Comparison of ENCODE assay signal across 9 mouse cellular contexts in the genomic region with DNA sequence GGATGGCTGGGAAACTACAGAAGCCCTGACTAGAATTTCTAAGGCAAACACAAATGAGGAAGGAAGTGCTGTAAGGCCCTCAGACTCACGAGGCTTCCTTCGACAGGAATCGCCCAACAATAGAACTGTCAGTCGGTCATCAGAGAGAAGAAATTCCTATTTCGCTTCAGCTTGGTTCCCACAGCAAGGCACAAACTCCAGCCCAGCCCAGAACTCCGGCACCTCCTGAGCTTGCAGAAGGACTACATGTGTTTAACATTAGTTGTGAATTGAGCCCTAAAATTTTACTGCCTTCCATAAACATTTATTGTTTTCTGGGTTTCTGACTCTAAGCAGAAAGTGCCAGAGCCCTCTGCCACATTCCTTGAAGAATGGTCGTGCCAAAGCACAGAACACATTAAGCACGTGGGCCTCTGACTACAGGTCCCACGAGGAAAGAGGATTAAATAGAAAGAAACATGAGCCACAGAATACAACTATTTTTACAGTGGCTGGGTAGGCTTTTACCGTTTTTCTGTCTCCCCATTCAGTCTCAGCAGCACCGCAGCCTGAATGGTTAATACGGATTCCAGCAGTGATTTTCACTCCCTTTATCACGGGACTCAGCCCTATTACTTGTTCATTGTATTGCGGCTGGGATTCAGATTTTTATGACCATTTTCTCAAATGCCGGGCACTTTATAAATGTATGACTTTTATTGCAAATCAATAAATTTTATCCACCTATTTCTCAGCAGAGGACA.
DNase-seq lines count a peak whose midpoint lies in the region; ATAC-seq and TF ChIP-seq lines count a peak whose summit lies in the region.
"Had no signal": no experiment of that assay in that cellular context is flagged by ENCODE, and none has a peak within 500 bp of the region (broad histone marks: within the 10 kb centered on the region; RNA-seq: fewer than 3 reads in every experiment).

No protein-coding gene starts in this region.

- no peak overlapping the region for H3K27ac ChIP-seq in midbrain, embryonic 11.5 days (ENCODE audit: low read depth, low read length)
- H3K27ac ChIP-seq in midbrain, embryonic 15.5 days = no peak overlapping the region
- peak overlapping the region; percentile 18; the same call in 1 of the 2 replicates for H3K27ac ChIP-seq in heart, embryonic 12.5 days (ENCODE audit: poor library complexity, severe bottlenecking)
- H3K27ac ChIP-seq in kidney, postnatal 0 days = no peak overlapping the region
- no peak overlapping the region for H3K27ac ChIP-seq in forebrain, embryonic 15.5 days (replicated peaks)
- H3K27ac ChIP-seq: midbrain, embryonic 10.5 days had no signal

- no peaks in the 10 kb centered on the region for H3K36me3 ChIP-seq in midbrain, embryonic 11.5 days (ENCODE audit: control insufficient read depth, insufficient read depth, low read length)
- no peaks in the 10 kb centered on the region for H3K36me3 ChIP-seq in midbrain, embryonic 15.5 days (replicated peaks)
- H3K36me3 ChIP-seq in heart, embryonic 12.5 days = no peaks in the 10 kb centered on the region
- no peaks in the 10 kb centered on the region for H3K36me3 ChIP-seq in kidney, postnatal 0 days (ENCODE audit: insufficient read depth, low read length)
- H3K36me3 ChIP-seq in forebrain, embryonic 15.5 days = no peaks in the 10 kb centered on the region
- H3K36me3 ChIP-seq: midbrain, embryonic 10.5 days had no signal

- no peak overlapping the region for H3K9ac ChIP-seq in midbrain, embryonic 11.5 days (ENCODE audit: low read length)
- no peak overlapping the region for H3K9ac ChIP-seq in midbrain, embryonic 15.5 days
- H3K9ac ChIP-seq in heart, embryonic 12.5 days = no peak overlapping the region
- no peak overlapping the region for H3K9ac ChIP-seq in kidney, postnatal 0 days (ENCODE audit: low read depth, low read length)
- H3K9ac ChIP-seq in forebrain, embryonic 15.5 days (replicated peaks) = no peak overlapping the region

- no peaks in the 10 kb centered on the region for H3K9me3 ChIP-seq in midbrain, embryonic 11.5 days (ENCODE audit: control insufficient read depth, low read length)
- H3K9me3 ChIP-seq in midbrain, embryonic 15.5 days = no peaks in the 10 kb centered on the region
- H3K9me3 ChIP-seq in heart, embryonic 12.5 days (replicated peaks) = 0 out of 2 replicates have a peak, but pooled peaks cover 3% of the 10 kb centered on the region
- H3K9me3 ChIP-seq in kidney, postnatal 0 days (replicated peaks; ENCODE audit: low read length) = no peaks in the 10 kb centered on the region
- no peaks in the 10 kb centered on the region for H3K9me3 ChIP-seq in forebrain, embryonic 15.5 days
- H3K9me3 ChIP-seq: midbrain, embryonic 10.5 days had no signal

- no peaks in the 10 kb centered on the region for H3K27me3 ChIP-seq in midbrain, embryonic 11.5 days (ENCODE audit: control insufficient read depth, insufficient read depth, low read length)
- H3K27me3 ChIP-seq in midbrain, embryonic 15.5 days (replicated peaks) = no peaks in the 10 kb centered on the region
- H3K27me3 ChIP-seq in heart, embryonic 12.5 days (replicated peaks) = no peaks in the 10 kb centered on the region
- no peaks in the 10 kb centered on the region for H3K27me3 ChIP-seq in kidney, postnatal 0 days (ENCODE audit: insufficient read depth, low read length)
- no peaks in the 10 kb centered on the region for H3K27me3 ChIP-seq in forebrain, embryonic 15.5 days

- peak; percentile 81 for DNase-seq in midbrain, embryonic 11.5 days (ENCODE audit: low spot score, missing footprints)
- DNase-seq in kidney, postnatal 0 days (ENCODE audit: low spot score) = peak; percentile 59
- peak; percentile 52 for DNase-seq in mesoderm, embryonic 11.5 days (ENCODE audit: low read depth, low spot score)
- DNase-seq in frontal cortex, postnatal 10 days (ENCODE audit: low spot score in 2 of 2) = no peak
- DNase-seq in left cerebral cortex, adult 9 months (ENCODE audit: low spot score in 2 of 2) = no peak

- no peak overlapping the region for H3K4me2 ChIP-seq in midbrain, embryonic 11.5 days
- no peak overlapping the region for H3K4me2 ChIP-seq in midbrain, embryonic 15.5 days
- no peak overlapping the region for H3K4me2 ChIP-seq in heart, embryonic 12.5 days
- no peak overlapping the region for H3K4me2 ChIP-seq in kidney, postnatal 0 days (ENCODE audit: low read length)
- no peak overlapping the region for H3K4me2 ChIP-seq in forebrain, embryonic 15.5 days (replicated peaks)

- H3K4me3 ChIP-seq in midbrain, embryonic 11.5 days (ENCODE audit: low read depth, low read length) = no peak overlapping the region
- H3K4me3 ChIP-seq in midbrain, embryonic 15.5 days = no peak overlapping the region
- H3K4me3 ChIP-seq in heart, embryonic 12.5 days = no peak overlapping the region
- no peak overlapping the region for H3K4me3 ChIP-seq in kidney, postnatal 0 days (replicated peaks; ENCODE audit: low read depth, low read length)
- H3K4me3 ChIP-seq in forebrain, embryonic 15.5 days = no peak overlapping the region
- H3K4me3 ChIP-seq: midbrain, embryonic 10.5 days had no signal

- peaks cover 2% of the 10 kb centered on the region; the same call in 1 of the 2 replicates for H3K4me1 ChIP-seq in midbrain, embryonic 11.5 days (ENCODE audit: control insufficient read depth, insufficient read depth, low read length)
- H3K4me1 ChIP-seq in midbrain, embryonic 15.5 days = peaks cover 19% of the 10 kb centered on the region
- no peaks in the 10 kb centered on the region for H3K4me1 ChIP-seq in heart, embryonic 12.5 days (replicated peaks)
- H3K4me1 ChIP-seq in kidney, postnatal 0 days (replicated peaks; ENCODE audit: insufficient read depth, low read length) = no peaks in the 10 kb centered on the region
- no peaks in the 10 kb centered on the region for H3K4me1 ChIP-seq in forebrain, embryonic 15.5 days

- no peak for ATAC-seq in midbrain, embryonic 11.5 days (ENCODE audit: low FRiP score)
- no peak for ATAC-seq in midbrain, embryonic 15.5 days (replicated peaks)
- ATAC-seq in heart, embryonic 12.5 days (ENCODE audit: insufficient number of reproducible peaks, low FRiP score) = peak; percentile 45
- ATAC-seq in kidney, postnatal 0 days (replicated peaks; ENCODE audit: low FRiP score, low read depth) = no peak; the same call in 1 of the 2 replicates
- ATAC-seq in forebrain, embryonic 15.5 days (replicated peaks) = no peak

- no peak for TF ChIP-seq CTCF in kidney, postnatal 0 days (IDR thresholded peaks at IDR 0.05; ENCODE audit: low read depth)

- WGBS in midbrain, embryonic 11.5 days = 56% methylated on average over 15 of the region's 15 CpGs
- WGBS in midbrain, embryonic 15.5 days = 29% methylated on average over 15 of the region's 15 CpGs
- 47% methylated on average over 15 of the region's 15 CpGs for WGBS in heart, embryonic 12.5 days
- WGBS in kidney, postnatal 0 days = 21% methylated on average over 15 of the region's 15 CpGs
- 39% methylated on average over 15 of the region's 15 CpGs for WGBS in forebrain, embryonic 15.5 days

Comparison
In these comparisons a context has a peak if more than half of its experiments do, and no peak if none do; other contexts are left out.
1. DNase-seq: peak in midbrain, embryonic 11.5 days (single experiment), kidney, postnatal 0 days (single experiment) and mesoderm, embryonic 11.5 days (single experiment); none in frontal cortex, postnatal 10 days (0 of 2) and left cerebral cortex, adult 9 months (0 of 2).